Mouse (Mus musculus) cerebellum, adult 2 months (tissue): ENCODE results near the gene Cep152.

Experiments
- CTCF ChIP-seq: fragments of 200-500 bp; IDR thresholded peaks from 2 replicates; pipeline ENCODE4 v1.5.1; 2011; ENCODE audit warnings: low read depth, mild to moderate bottlenecking, control low read depth, low read length, moderate library complexity, borderline replicate concordance; ENCODE audit not compliant: insufficient read depth
- POLR2A ChIP-seq: fragments of 200-500 bp; IDR thresholded peaks from 2 replicates; pipeline ENCODE4 v1.6.1; 2011; ENCODE audit warnings: low read length, control low read depth, borderline replicate concordance; ENCODE audit not compliant: insufficient read depth

DNA sequence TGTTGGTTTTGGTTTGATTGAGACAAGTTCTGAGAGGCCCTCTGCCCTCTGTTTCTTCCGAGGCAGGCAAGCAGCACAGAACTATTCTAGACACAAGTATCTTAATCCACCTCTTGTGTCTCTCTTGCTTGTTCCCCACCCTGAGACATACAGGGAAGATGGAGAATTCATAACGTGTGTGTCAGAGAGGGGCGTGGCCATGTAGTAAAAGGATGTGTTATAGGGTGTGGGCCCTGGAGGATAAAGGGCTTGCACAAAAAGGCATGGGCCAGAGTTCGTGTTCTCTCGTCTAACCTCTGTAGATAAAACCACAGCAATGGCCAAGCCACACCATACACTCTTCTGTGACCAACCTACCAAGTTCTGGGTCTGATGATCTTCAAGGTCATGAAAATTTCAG lies 98.3 kb downstream of the Cep152 start:
- no peak for TF ChIP-seq CTCF
- no peak for TF ChIP-seq POLR2A
